Mouse (Mus musculus): ENCODE results near the gene Ttc16.

Gene Ttc16

GRCm38 (mm10) chr2:32775359-32776074, at the start of gene Ttc16, which contains the start of gene Ptrh1:
TSS of gene Ttc16 (minus strand) at chr2:32775633.
TSS of gene Ptrh1 (plus strand) at chr2:32775786.
- peak; percentile 98 for DNase-seq (ENCODE audit: low spot score)

- DNase-seq (ENCODE audit: low spot score), result no peak
Observed at GRCm38 (mm10) chr2:32824778-32825177, 49.3 kb upstream of the Ttc16 start.

- no peak for DNase-seq (ENCODE audit: low spot score)
Observed at GRCm38 (mm10) chr2:32824181-32824580, 48.7 kb upstream of the Ttc16 start.

- DNase-seq (ENCODE audit: low spot score), result no peak
Observed at GRCm38 (mm10) chr2:32823579-32824154, 48.2 kb upstream of the Ttc16 start.

- DNase-seq (ENCODE audit: low spot score), result no peak
Observed at GRCm38 (mm10) chr2:32823153-32823552, 47.7 kb upstream of the Ttc16 start.

- no peak for DNase-seq (ENCODE audit: low spot score)
Observed at GRCm38 (mm10) chr2:32822643-32823042, 47.2 kb upstream of the Ttc16 start.

- no peak for DNase-seq (ENCODE audit: low spot score)
Observed at GRCm38 (mm10) chr2:32821041-32821802, 45.8 kb upstream of the Ttc16 start.

GRCm38 (mm10) chr2:32818208-32818607, 42.8 kb upstream of the Ttc16 start:
- no peak for DNase-seq (ENCODE audit: low spot score)

- no peak for DNase-seq (ENCODE audit: low spot score)
Observed at GRCm38 (mm10) chr2:32817589-32817988, 42.2 kb upstream of the Ttc16 start.

- DNase-seq (ENCODE audit: low spot score), result no peak
Observed at GRCm38 (mm10) chr2:32816946-32817581, 41.6 kb upstream of the Ttc16 start.

GRCm38 (mm10) chr2:32816497-32816896, 41.1 kb upstream of the Ttc16 start:
- no peak for DNase-seq (ENCODE audit: low spot score)

GRCm38 (mm10) chr2:32811959-32812358, 36.5 kb upstream of the Ttc16 start:
- DNase-seq (ENCODE audit: low spot score), result no peak

GRCm38 (mm10) chr2:32808816-32809566, 33.6 kb upstream of the Ttc16 start:
- no peak for DNase-seq (ENCODE audit: low spot score)

GRCm38 (mm10) chr2:32798251-32798962, 23.0 kb upstream of the Ttc16 start:
- DNase-seq (ENCODE audit: low spot score), result no peak

GRCm38 (mm10) chr2:32795748-32796418, 20.4 kb upstream of the Ttc16 start:
- no peak for DNase-seq (ENCODE audit: low spot score)

GRCm38 (mm10) chr2:32791297-32791696, 15.9 kb upstream of the Ttc16 start:
- no peak for DNase-seq (ENCODE audit: low spot score)

GRCm38 (mm10) chr2:32788581-32788980, 13.1 kb upstream of the Ttc16 start:
- DNase-seq (ENCODE audit: low spot score), result no peak

- DNase-seq (ENCODE audit: low spot score), result no peak
Observed at GRCm38 (mm10) chr2:32787176-32787575, 11.7 kb upstream of the Ttc16 start.

GRCm38 (mm10) chr2:32784048-32784681, 8.7 kb upstream of the Ttc16 start, which contains the start of gene Cfap157:
TSS of gene Cfap157 (minus strand) at chr2:32784428.
- no peak for DNase-seq (ENCODE audit: low spot score)

- no peak for DNase-seq (ENCODE audit: low spot score)
Observed at GRCm38 (mm10) chr2:32781710-32782109, 6.3 kb upstream of the Ttc16 start.

Data from testis, postnatal 10 days (tissue).